Mouse (Mus musculus) adrenal gland, postnatal 25 days (tissue): ENCODE results near the gene Pde6c. TPM values are rescaled to one million over a fixed set of nuclear protein-coding genes. Genes with fewer than 3 reads are reported as not detected.

ENCODE experiments used
- total RNA-seq: library from RNA; stranded (reverse); gene quantifications from 2 replicates; pipeline ENCODE4 v1.2.3, GENCODE M21; 2021

The Pde6c gene
- total RNA-seq, 1 experiment from 2014 or later: not detected

Other genes with a start within 250 kb of the Pde6c start
- 28.3 and 29.8 TPM in 2 replicates for gene Myof, start 89.2 kb upstream of the Pde6c start, total RNA-seq
- 3.7 and 7.4 TPM in 2 replicates for gene Cep55, start 77.8 kb upstream of the Pde6c start, total RNA-seq
- gene Ffar4, start 35.7 kb upstream of the Pde6c start, total RNA-seq: 3.9 and 12.9 TPM in 2 replicates
- gene Rbp4, start 7.5 kb upstream of the Pde6c start, total RNA-seq: 11.1 and 46.2 TPM in 2 replicates
- 19.0 and 22.8 TPM in 2 replicates for gene Fra10ac1, start 91.4 kb downstream of the Pde6c start, total RNA-seq
- gene Lgi1, start 131.8 kb downstream of the Pde6c start, total RNA-seq: 1.2 and 2.0 TPM in 2 replicates